Mouse (Mus musculus) left cerebral cortex, adult 2 months (tissue): ENCODE data around the gene Gnaq. TPM values are rescaled to one million over a fixed set of nuclear protein-coding genes. Genes with fewer than 3 reads are reported as not detected.
"Not testable (repeated sequence)": the region's sequence is repeated elsewhere in the genome, so short reads cannot be mapped to it uniquely, and the experiment has no call there.

ENCODE experiments used
- DNase-seq, 2 experiments: peaks; one replicate each; pipeline ENCODE4 v3.0.0; 2021 to 2022; ENCODE audit warnings: low spot score in 2 of 2, mixed read lengths in 1 of 2; ENCODE audit errors: extremely low spot score in 1 of 2
- H3K27ac ChIP-seq: fragments of 200-600 bp; 2 replicates; pipeline ENCODE4 v1.8.1; 2022
- H3K4me3 ChIP-seq: fragments of 200-600 bp; 2 replicates; pipeline ENCODE4 v1.8.1; 2022
- CTCF ChIP-seq: fragments of 200-600 bp; IDR thresholded peaks from 2 replicates; pipeline ENCODE4 v1.8.1; 2022; ENCODE audit warnings: antibody characterized with exemption, mild to moderate bottlenecking, moderate library complexity
- intact Hi-C: fragments of 180-260 bp; cut with DNase I; formaldehyde crosslinking; loops from one replicate; pipeline ENCODE4 v1.15.1; 2025
- total RNA-seq, 2 experiments: library from RNA; stranded (reverse); gene quantifications; 2 replicates each; pipeline ENCODE4 v1.2.3; 2021

The Gnaq gene
- total RNA-seq, 2 experiments from 2014 or later: 164 to 172 TPM

GRCm38 (mm10) chr19:16249025-16249424, 116.4 kb downstream of the Gnaq start:
- intact Hi-C loops: no loop called here
- peak in 1 of 2 experiments; percentile 5 for DNase-seq
- Histone ChIP-seq H3K27ac (no peak overlapping the region), H3K4me3 (no peak overlapping the region)
- TF ChIP-seq CTCF: no peak

DNA sequence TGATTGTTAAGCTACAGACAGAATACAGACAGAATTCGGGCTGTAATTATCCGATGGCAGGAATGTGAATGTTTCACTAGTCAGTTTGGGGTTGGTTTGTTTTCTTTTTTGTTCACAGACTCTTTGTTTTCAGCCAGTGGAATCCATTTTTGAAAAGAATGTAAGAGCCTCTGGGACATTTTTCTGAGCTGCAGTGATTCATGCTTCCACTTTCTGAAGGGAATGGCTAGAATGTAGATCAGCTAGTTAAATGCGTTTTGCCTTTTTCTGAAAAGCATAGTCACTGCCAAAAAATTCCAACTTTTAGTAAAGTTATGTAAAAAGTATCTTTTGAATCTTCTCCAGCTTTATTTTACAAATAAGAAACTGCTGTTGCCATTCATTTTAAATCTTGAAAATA, 118.3 kb downstream of the Gnaq start:
- DNase-seq: no peak
- no peak overlapping the region for H3K4me3 ChIP-seq
- no peak for TF ChIP-seq CTCF
- no peak overlapping the region for H3K27ac ChIP-seq
- intact Hi-C loops: no loop called here

- no peak for TF ChIP-seq CTCF
- H3K4me3 ChIP-seq: no peak overlapping the region
- no peak overlapping the region; the same call in 1 of the 2 replicates for H3K27ac ChIP-seq
- DNase-seq: peak in 1 of 2 experiments; percentile 1
- intact Hi-C loops: no loop called here
Observed at GRCm38 (mm10) chr19:16251819-16252218, 119.2 kb downstream of the Gnaq start.

- H3K4me3 ChIP-seq: no peak overlapping the region
- no peak for TF ChIP-seq CTCF
- intact Hi-C loops: no loop called here
- H3K27ac ChIP-seq: no peak overlapping the region
- no peak for DNase-seq
Observed at GRCm38 (mm10) chr19:16252696-16253095, 120.1 kb downstream of the Gnaq start.

- DNase-seq: no peak
- no peak for TF ChIP-seq CTCF
- intact Hi-C loops: no loop called here
- no peak overlapping the region for H3K4me3 ChIP-seq
- no peak overlapping the region for H3K27ac ChIP-seq
Observed at GRCm38 (mm10) chr19:16254881-16255280, 122.2 kb downstream of the Gnaq start.

DNA sequence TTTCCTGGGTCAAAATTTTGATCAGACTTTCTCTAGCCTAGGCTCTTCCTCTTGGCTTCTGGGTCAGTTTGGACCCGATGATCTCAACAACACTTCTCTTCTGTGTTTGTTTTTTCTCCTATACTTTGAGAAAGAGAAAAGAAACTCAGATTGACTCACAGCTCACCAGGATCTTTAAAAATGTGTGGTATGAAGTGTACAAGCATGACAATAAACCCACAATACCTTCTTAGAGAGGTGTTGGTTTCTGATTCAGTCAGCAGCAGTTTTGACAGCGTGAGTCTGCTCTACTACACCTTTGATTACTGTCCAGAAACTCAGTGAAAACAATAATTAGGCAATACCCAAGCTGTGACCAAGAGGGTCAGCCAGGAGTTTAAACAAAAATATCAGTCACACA, 122.7 kb downstream of the Gnaq start:
- intact Hi-C loops: no loop called here
- Histone ChIP-seq H3K4me3 (no peak overlapping the region), H3K27ac (no peak overlapping the region)
- no peak for TF ChIP-seq CTCF
- DNase-seq: peak in 1 of 2 experiments; percentile 1

DNA sequence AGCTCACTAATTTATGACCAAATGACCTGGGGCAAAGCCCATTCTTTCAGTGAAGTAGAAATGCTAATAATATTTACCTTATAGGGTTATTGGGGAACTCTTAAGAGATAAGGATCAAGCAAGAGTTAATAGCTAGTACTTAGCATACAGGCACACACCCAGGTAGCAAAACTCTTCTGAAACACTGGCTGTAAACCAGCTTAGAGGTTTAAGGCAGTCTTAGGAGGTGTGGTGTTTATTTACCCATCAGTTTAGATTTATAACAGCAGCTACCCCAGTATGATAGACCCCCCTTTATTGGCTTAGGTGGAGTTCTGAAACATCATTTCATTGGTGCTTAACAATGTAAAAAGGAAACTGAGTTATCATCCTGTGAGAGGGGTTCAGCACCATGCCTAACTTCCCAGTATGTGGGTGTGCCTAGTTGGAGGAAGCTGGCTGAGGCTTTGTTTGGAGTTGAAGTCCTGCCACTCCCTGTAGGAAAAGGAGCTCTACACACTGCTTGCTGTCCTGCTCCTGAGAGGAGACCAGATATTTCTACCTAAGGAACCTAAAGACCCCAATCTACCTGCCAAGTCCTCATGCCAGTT, 126.2 kb downstream of the Gnaq start:
- peak overlapping the region; percentile 57; the same call in 1 of the 2 replicates for H3K27ac ChIP-seq
- DNase-seq: no peak
- H3K4me3 ChIP-seq: no peak overlapping the region
- intact Hi-C loops: no loop called here
- TF ChIP-seq CTCF: no peak

- DNase-seq: no peak
- intact Hi-C loops: loop anchor here (5.0 kb wide), 1 partner anchor 128 kb away; the partner anchor contains the start of gene Gnaq
- no peak overlapping the region for H3K4me3 ChIP-seq
- peak overlapping the region; percentile 57 for H3K27ac ChIP-seq
- no peak for TF ChIP-seq CTCF
Observed at GRCm38 (mm10) chr19:16259786-16260434, 127.3 kb downstream of the Gnaq start.

GRCm38 (mm10) chr19:16260435-16260832, 127.8 kb downstream of the Gnaq start:
- intact Hi-C loops: loop anchor here (5.0 kb wide), 1 partner anchor 128 kb away; the partner anchor contains the start of gene Gnaq
- TF ChIP-seq CTCF: peak; percentile 46
- Histone ChIP-seq H3K27ac (peak overlapping the region; percentile 45; the same call in 1 of the 2 replicates), H3K4me3 (no peak overlapping the region)
- no peak for DNase-seq

- intact Hi-C loops: loop anchor here (5.0 kb wide), 1 partner anchor 129 kb away; the partner anchor contains the start of gene Gnaq
- Histone ChIP-seq H3K27ac (peak overlapping the region; percentile 62), H3K4me3 (no peak overlapping the region)
- no peak for TF ChIP-seq CTCF
- DNase-seq: no peak
Observed at GRCm38 (mm10) chr19:16260973-16261372, 128.3 kb downstream of the Gnaq start.

GRCm38 (mm10) chr19:16261631-16262030, 129.0 kb downstream of the Gnaq start:
- Histone ChIP-seq H3K4me3 (no peak overlapping the region), H3K27ac (peak overlapping the region; percentile 62)
- DNase-seq: no peak
- intact Hi-C loops: loop anchor here (5.0 kb wide), 1 partner anchor 129 kb away; the partner anchor contains the start of gene Gnaq
- no peak for TF ChIP-seq CTCF

DNA sequence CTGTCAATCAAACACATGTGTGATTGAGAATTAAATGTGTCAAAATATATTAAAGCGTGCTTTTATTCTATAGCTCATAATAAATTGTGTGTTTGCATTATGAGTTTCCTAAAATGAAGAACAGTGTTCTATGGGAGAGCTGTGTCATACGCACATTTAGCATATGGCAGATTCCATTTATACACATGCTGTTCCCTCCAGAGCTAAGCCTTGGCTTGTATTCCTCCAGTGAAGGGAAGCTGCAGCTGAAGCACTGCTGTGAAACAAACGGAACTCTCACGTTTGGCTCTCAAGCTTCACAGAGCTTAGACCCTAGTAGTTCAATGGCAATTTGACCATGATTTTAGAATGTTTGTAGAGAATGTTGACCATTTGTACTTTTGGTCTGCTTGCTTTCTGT, 129.7 kb downstream of the Gnaq start:
- intact Hi-C loops: loop anchor here (5.0 kb wide), 1 partner anchor 130 kb away; the partner anchor contains the start of gene Gnaq
- DNase-seq: no peak

GRCm38 (mm10) chr19:16267362-16267761, 134.7 kb downstream of the Gnaq start:
- H3K4me3 ChIP-seq, intact Hi-C loops, H3K27ac ChIP-seq, DNase-seq: not testable (repeated sequence)

More for the DNA sequence above, 129.7 kb downstream of the Gnaq start:
- peak overlapping the region; percentile 69 for H3K27ac ChIP-seq
- H3K4me3 ChIP-seq: no peak overlapping the region
- no peak for TF ChIP-seq CTCF
